Mouse (Mus musculus): ENCODE data around the gene Adh6a. TPM values are rescaled to one million over a fixed set of nuclear protein-coding genes. Genes with fewer than 3 reads are reported as not detected.
"Not testable (repeated sequence)": the region's sequence is repeated elsewhere in the genome, so short reads cannot be mapped to it uniquely, and the experiment has no call there.

Adh6a gene
- total RNA-seq, 2 experiments from 2014 or later: not detected

DNA sequence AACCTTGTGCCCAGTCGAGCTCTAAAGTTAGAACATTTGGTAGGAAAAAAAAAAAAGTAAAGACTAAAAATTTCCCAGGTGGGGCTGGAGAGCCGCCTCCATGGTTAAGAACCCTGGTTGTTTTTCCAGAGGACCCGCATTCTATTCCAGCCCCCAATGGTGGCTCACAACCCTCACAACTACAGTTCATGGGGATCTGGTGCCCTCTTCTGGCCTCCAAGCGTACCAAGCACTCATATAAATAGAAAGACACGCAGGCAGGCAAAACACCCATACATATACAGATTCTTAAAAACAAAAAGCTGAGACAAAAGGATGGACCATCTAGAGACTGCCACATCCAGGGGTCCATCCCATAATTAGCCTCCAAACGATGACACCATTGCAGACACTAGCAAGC, 2.1 kb upstream of the Adh6a start:
- intact Hi-C loops (cut with DNase I): no loop called here
- no peak for DNase-seq (ENCODE audit: low spot score)

DNA sequence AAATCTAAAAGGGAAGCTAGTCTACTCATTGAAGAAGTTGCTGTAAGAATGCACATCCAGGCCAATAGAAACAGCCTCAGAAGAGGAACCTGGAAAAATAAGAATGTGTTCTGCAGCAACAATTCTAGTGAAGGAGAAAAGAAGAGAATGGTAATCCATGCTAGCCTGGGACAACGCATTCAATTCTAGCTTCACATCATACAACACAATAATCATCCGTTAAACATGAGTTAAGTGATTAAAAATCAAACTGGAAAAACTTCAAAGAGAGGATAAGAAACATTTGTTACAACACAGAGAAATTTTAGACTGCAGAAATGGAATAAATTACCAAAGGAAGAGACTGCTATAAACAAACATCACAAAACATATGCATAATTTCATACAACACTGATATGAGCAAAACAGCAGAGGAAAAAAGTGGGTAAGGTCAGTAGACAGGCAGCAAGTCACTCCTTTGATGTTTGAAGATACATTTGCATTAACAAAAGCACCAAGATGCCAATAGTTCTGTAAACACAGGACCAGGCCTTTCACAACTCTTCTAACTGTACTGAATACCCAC, 3.9 kb downstream of the Adh6a start:
- intact Hi-C loops (cut with DNase I): no loop called here
- DNase-seq (ENCODE audit: low spot score): no peak

DNA sequence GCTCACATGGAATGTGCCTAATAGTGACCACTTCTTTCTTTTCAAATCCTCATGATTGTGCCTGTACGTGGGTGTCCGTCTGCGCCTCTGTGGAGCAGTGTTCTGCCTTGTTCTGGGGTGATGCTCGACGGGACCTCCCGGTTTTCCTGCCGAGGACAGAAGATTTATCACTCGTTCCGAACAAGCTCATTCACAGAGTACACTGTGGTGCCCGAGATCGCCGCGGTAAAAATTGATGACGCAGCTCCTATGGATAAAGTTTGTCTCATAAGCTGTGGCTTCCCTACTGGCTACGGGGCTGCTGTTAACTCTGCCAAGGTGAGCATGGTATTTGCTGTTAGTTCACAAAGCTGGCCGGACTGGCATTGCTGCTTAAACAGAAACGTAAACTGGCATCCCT, 11.9 kb downstream of the Adh6a start:
- DNase-seq (ENCODE audit: low spot score): no peak
- intact Hi-C loops (cut with DNase I): no loop called here

DNA sequence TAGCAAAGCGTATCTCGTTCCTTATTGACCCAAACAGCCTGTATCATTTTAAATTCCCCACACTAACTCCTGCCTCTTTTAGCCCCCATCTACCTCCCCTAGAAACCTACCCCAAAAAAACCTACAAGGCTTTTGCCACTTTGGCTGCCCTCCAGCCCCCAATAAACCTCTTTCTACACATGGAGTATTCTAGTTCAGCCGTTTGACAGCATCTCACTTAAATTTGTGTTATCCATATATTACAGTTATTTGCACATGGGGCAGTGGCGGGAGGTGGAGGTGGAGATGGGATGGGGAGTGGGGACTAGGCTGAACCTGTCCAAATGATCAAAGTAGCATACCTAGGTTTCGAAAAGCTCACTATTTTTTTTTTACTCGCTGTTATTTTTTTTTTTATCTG, 12.4 kb downstream of the Adh6a start:
- DNase-seq (ENCODE audit: low spot score): no peak
- intact Hi-C loops (cut with DNase I): no loop called here

DNA sequence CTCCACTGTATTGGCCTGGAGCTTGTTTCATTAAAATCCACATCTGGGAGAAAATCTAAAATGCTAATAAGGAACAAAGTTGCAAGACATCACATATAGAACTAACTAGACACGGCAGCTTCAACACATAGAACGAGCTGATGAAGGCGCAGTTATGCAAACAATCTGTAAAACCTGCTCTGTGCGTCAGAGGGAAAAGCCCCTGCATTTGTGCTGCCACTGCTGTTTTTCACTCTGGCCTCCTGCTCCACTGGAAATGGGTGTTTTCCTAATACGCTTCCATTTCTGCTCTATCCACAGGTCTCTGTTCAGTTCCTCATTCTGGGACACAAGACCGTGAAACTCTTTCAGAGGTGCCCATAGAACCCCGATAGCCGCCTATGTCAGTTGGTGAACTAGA, 20.8 kb downstream of the Adh6a start:
- no peak for DNase-seq (ENCODE audit: low spot score)
- intact Hi-C loops (cut with DNase I): no loop called here

DNA sequence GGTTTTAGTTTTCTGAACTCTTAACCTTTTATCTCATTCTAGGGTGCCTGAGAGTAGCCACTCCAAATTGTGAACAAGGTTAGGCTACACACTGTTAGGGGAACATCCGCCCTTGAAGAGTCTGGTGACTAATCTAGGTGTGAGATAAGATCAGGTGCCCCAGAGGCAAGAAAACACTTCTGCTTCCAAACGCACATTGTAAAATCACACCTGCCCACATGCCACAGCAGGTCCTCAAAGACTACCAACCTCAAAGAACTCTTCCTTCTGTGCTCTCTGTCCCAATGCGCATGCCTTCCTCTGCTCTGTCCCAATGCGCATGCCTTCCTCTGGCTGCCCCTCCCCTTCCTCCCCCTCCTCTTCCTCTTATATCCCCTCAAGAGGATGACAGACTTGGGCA, 21.2 kb downstream of the Adh6a start:
- intact Hi-C loops (cut with DNase I): no loop called here
- DNase-seq (ENCODE audit: low spot score): no peak

DNA sequence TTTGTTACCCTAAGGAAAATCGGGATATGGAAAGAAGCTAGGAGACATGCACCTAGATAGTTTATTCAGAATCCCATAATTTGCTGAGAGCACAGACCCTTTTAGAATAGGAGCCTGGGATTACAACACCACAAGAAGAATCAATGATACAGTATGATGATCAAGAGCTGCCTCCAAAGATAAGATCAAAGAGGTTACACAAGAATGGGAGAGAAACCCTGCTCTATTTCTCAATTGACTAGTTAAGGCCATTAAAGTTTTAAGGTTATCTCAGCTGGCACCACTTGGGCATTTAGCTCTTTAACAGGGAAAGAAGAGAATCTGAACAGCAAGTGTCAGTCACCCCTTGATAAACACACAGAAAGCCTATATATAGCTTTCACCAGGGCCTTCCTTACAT, 22.5 kb downstream of the Adh6a start:
- DNase-seq (ENCODE audit: low spot score): no peak

DNA sequence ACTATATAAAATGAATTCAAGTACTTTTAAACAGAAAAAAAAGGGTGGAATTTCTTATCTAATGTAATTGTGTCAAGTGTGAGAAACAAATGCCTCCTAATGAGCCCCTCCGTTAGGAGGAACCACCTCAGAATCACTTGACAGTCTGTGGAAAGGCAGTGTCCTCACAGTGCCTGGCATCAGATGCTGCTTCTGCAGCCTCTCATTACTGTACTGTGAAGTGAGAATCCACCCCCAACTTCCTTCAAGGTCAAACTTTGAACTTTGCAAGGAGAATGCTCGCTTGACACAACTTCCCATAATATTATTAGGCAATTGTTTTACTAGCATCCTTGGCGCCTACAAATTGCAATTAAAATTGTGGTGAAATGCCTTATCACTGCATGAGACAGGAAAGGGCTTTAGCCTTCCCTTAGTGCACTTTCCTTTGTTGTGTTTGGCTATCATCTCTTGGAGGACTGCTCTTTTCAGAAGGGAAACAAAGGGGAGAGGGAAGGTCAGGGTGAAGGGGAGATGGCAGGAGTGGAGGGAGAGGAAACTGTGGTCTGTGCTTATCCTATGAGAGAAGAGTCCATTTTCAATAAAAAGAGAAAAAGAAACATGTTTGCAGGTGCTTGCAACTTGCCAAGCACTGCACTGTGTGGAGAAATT, 23.1 kb downstream of the Adh6a start:
- intact Hi-C loops (cut with DNase I): no loop called here
- DNase-seq (ENCODE audit: low spot score): no peak

More for the DNA sequence above, 22.5 kb downstream of the Adh6a start:
- intact Hi-C loops (cut with DNase I): no loop called here

DNA sequence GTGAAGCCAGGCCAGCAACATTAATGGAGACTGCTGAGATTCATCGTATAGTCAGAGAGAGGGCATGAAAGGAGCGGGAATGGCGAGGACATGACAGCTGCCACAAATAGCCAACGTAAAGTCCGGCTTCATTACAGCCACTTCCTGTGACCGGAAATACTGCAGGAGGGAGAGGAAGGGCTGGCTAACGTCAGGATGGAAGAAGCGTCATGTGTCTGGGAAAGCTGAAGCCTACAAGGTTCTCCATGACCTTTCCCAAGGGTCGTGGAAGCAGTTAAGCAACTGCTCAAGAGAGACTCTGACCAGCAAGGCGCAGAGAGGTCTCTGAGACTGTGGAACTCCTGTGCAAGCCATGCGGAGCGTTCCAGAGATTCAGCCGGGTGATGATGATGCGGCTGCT, 28.4 kb downstream of the Adh6a start, which contains the start of gene Adh6b:
Gene Adh6b, plus strand, starts transcription at position 305 of the 400 bp plus-strand sequence.
- intact Hi-C loops (cut with DNase I): no loop called here
- no peak for DNase-seq (ENCODE audit: low spot score)

DNA sequence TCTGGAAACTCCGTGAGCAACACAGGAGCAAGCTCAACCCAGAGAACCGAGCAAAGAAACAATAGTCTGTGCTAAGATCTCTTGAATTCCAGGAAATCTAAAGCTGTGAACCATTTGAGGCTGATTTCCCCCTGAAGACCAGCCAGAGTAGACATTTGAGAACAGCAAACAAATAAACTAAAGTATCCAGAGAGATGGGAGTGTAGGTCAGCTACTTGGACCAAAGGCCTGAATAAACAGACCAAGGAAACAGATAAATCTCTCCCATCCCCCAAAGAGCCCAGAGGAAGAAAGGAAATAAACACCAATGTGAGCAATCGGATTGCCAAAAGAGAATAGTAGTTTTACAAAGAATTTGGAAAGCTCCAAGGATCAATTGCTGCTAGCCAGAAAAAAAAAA, 34.0 kb downstream of the Adh6a start:
- no peak for DNase-seq (ENCODE audit: low spot score)
- intact Hi-C loops (cut with DNase I): no loop called here

DNA sequence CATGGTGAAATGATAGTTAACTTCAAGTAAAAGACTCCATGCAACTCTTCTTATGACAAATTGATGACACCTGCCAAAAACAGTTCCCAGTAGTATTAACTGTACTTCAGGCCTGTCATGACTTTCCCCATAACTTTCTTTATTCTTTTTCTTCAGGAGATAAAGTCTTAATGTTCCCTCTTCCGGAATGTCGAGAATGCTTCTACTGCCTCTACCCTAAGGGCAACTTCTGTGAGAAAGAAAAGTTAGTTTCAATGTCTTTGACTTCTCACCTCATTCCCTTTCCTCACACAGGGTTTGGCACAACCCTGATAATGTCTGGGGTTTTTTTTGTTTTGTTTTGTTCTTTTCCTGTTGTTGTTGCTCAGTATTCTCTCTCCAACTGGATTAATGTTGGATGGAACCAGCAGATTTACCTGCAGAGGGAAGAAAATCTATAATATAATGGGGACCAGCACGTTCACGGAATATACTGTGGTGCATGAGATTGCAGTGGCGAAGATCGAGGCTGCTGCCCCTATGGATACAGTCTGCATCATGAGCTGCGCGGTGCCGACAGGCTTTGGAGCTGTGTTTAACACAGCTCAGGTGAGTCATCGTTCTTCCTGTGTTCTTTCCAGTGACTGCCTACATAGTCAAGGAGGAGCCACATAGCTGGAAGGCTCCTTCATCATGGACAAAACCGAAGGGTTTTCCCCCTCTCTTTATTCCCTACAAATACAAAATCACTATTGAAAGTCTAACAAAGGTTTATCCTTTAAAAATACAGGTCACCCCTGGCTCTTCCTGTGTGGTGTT, 39.1 kb downstream of the Adh6a start:
- DNase-seq (ENCODE audit: low spot score): no peak
- intact Hi-C loops (cut with DNase I): no loop called here

DNA sequence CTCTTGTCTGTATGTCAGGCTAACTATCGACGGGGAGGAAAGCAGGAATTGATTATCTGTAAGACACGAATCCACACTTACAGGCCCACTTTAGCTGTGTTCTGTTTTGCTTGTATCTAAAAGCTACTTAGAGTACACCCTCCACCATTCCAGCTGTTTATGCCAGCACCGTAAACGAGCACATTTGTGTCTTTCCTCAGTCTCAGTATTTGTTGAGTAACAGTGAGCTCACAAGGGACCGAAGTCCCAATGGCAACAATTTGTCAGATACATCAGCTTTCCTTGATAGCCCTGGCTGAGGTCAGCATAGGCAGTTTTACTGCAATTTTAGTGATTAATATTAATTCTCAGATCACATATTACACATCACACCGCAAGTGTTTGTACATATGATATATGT, 45.8 kb downstream of the Adh6a start:
- no peak for DNase-seq (ENCODE audit: low spot score)
- intact Hi-C loops (cut with DNase I): no loop called here

DNA sequence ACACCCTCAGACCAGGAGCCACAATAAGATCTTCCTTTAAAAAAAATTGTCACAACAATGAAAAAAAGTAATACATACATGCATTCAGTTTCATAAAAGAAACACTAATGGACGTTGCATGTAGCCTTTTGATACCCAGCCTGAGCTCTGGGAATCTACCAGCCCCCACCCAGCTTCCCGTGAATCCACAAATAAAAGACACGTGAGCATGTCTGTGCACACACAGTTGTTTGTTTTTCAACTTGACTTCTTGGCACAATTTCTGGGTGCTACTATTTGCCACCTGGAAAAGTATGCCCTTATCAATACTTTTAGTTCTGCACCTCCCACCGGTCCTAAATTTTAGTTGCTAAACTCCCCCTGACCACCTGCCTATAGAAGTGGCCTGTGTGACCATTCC, 47.6 kb downstream of the Adh6a start:
- no peak for DNase-seq (ENCODE audit: low spot score)
- intact Hi-C loops (cut with DNase I): no loop called here

DNA sequence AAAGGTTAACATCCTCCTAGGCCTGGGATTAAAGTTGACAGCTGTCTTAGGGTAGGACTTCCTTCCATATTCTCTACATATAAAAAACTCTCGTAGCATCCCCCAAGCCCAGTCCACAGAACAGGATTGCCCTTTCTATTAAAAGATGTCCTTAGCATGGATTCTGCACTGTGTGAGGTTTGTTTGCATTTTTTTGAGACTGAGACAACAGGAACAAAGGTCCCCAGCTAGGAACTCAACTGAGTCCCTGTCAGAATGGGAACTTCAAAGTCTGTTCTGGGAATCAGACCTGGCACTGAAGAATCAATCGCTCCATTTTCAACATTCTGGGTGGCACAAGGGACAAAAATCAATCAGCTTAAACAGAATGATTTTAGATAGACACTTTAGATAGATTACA, 49.8 kb downstream of the Adh6a start:
- intact Hi-C loops (cut with DNase I): no loop called here
- DNase-seq (ENCODE audit: low spot score): no peak

DNA sequence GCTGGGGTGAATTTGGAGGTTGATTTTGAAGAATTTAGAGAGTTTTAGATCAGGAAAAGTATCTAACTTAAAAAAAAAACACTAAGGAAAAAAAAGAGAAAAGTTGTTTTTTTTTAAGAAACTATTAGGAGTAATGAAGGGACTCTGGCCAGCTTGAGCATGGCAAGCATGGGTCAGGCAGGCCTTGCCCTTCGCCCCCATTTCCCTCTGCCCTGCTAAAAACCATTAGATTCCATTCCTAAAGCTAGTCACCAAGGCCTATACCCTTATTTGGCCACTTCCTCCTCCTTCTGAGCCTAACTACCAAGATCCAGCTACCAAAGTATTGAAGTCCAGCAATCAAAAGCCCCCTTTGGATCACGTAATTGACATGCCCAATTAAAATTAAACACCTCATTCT, 53.1 kb downstream of the Adh6a start:
- DNase-seq (ENCODE audit: low spot score): no peak
- intact Hi-C loops (cut with DNase I): no loop called here

DNA sequence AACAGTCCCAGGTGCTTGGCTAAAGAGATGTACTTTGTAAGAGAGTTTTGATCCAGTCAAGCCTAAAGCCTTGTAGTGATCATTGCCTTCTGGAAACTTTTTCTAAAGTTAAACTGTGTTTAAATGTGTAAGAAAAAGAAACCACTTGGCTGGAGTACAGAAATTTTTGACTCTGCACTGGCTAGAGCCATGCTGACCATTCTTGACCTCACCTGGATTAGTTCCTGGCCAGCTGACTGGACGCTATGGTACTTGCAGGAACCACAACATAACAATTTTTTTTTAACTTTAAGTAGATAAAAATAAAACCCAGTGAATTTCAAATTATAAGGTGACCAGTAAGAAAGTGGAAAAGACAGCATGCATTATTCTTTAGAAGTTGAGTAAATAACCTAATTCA, 56.5 kb downstream of the Adh6a start:
- intact Hi-C loops (cut with DNase I): no loop called here
- no peak for DNase-seq (ENCODE audit: low spot score)

DNA sequence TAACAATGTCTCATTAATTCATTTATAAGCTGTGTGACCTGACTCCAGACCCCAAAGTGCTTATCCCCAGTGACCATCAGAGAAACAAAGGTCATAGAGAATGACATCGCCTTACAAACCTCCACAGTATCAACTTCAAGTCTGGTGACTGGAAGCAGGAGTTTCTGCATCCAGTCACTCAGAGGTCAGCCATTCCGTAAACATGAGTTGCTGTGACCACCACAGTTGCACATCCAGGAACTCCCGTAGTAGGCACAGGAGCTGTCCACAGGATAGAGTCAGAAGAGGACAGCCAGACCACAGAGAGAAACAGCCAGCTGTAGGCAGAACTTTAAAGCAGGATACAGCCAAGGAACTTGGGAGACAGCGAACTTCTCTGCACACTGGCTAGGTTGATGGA, 57.2 kb downstream of the Adh6a start:
- DNase-seq (ENCODE audit: low spot score); intact Hi-C loops (cut with DNase I): not testable (repeated sequence)

DNA sequence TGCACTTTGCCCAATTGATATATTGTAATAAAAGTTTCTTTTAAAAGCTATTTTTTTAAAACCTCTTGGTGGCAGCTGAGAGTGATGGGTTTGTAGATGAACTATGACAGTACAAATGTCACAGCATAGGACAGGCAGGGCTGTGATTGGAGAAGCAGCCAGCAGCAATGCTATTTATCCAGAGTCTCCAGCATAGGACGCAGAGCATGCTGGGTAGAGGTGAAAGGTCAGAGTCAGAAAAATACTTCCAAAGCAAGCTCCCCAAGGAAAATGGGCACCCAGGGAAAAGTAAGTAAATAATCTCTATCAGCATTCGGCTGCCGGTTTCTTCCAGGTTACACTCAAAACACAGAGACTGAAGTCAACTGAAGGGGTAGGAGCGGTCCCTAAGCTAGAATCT, 60.8 kb downstream of the Adh6a start:
- DNase-seq (ENCODE audit: low spot score): no peak
- intact Hi-C loops (cut with DNase I): no loop called here

DNA sequence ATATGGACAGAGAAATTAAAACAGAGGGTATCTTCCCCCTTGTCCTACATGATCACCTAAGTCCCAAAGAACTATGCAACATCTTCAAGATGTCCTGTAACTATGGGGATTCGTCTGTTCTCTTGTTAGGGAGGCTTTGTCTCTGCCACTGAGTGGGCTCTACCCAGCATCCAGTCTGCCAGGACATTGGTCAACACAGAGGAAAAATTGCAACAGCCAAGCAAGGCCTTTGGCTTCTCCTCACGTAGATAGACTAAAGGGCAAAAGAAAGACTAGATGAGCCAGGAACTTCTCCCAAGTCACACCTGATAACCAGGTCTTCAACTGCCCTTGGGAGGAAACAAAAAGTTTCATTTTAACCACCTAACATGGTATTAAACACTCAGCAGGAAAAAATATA, 62.1 kb downstream of the Adh6a start:
- DNase-seq (ENCODE audit: low spot score): no peak
- intact Hi-C loops (cut with DNase I): no loop called here

Measured in heart, postnatal 25 days (tissue).